Mouse (Mus musculus) thymus, adult 2 months (tissue): ENCODE results near the gene Hc. TPM values are rescaled to one million over a fixed set of nuclear protein-coding genes. Genes with fewer than 3 reads are reported as not detected.

Experiments used
- DNase-seq: peaks from one replicate; pipeline ENCODE4 v3.0.0; 2021
- H3K27ac ChIP-seq: fragments of 200-500 bp; 2 replicates; pipeline ENCODE4 v1.5.1; 2012; ENCODE audit warnings: low read length, control low read depth; ENCODE audit not compliant: control insufficient read depth, insufficient read depth
- H3K27me3 ChIP-seq: fragments of 200-500 bp; 2 replicates; pipeline ENCODE4 v1.6.1; 2012; ENCODE audit warnings: mild to moderate bottlenecking, low read length, moderate library complexity, mixed read lengths; ENCODE audit not compliant: control insufficient read depth, insufficient read depth
- H3K36me3 ChIP-seq: fragments of 200-500 bp; 2 replicates; pipeline ENCODE4 v1.6.1; 2012; ENCODE audit warnings: mild to moderate bottlenecking, low read length, moderate library complexity; ENCODE audit not compliant: control insufficient read depth, insufficient read depth
- H3K4me1 ChIP-seq: fragments of 200-500 bp; replicated peaks from 2 replicates; pipeline ENCODE4 v1.6.1; 2012; ENCODE audit warnings: low read length; ENCODE audit not compliant: control insufficient read depth, insufficient read depth
- H3K4me3 ChIP-seq: fragments of 200-500 bp; 2 replicates; pipeline ENCODE4 v1.5.1; 2012; ENCODE audit warnings: mild to moderate bottlenecking, low read length, control low read depth, moderate library complexity; ENCODE audit not compliant: control insufficient read depth, insufficient read depth
- CTCF ChIP-seq: fragments of 200-500 bp; IDR thresholded peaks from 2 replicates; pipeline ENCODE4 v1.5.1; 2012; ENCODE audit warnings: mild to moderate bottlenecking, control low read depth, low read length, moderate library complexity, borderline replicate concordance; ENCODE audit not compliant: control insufficient read depth, poor library complexity, insufficient read depth; ENCODE audit errors: extremely low read depth
- POLR2A ChIP-seq: fragments of 200-500 bp; IDR thresholded peaks from 2 replicates; pipeline ENCODE4 v1.6.1; 2012; ENCODE audit warnings: mild to moderate bottlenecking, low read length, control low read depth, moderate library complexity; ENCODE audit not compliant: control insufficient read depth, poor library complexity, insufficient read depth; ENCODE audit errors: extremely low read depth
- WGBS: fragments of 180-500 bp; shearing (Covaris S2); methylation state at CpG from one replicate; pipeline ENCODE4 v1.1.7; 2018; 5-methylcytosine and 5-hydroxymethylcytosine counted together
- polyA plus RNA-seq: library from polyadenylated mRNA; depleted of rRNA; stranded (reverse); fragments of >200 nt; gene quantifications from 2 replicates; pipeline ENCODE4 v1.2.3, GENCODE M21; 2012

Hc gene
- polyA plus RNA-seq, 1 experiment: 0.15 TPM

DNA sequence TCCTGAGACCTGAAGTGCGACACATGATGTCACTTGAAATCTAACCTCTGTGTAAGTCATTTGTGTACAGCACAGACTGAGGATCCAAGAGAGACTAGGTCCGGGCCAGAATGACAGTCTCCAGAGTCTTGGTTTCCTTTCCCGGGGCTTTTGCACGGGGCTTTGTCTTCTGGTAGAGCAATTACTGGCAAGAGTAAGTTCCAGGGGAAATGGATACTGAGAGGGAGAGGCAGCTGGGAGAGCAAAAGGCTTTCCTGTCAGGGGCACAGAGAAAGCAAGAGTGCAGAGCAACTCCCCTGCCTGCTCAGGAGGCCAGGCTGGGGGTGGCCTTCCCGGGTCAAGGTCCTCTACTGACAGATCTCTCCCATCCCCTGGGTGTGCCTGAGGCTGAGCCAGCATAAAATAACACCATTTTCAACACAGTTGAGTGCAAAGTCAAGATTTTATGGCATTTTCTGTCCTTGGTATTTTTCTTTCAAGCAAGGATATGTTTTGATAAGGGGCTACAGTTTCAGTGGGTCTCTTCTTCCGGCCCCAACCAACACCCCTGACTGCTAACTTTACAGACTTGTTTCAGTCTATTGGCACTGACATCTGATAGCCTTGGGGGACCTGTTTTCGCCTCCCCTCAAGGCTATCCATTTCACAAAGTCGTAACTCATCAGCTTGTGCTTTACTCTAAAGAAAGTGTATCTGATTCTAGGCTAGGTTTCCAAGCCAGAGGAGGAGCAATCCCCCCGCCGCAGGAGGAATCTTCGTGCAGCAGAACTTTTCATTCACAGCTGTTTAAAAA is 78.1 kb downstream of the Hc start:
- H3K4me3 ChIP-seq: no peak overlapping the region
- TF ChIP-seq CTCF: no peak
- no peak for TF ChIP-seq POLR2A
- no peaks in the 10 kb centered on the region for H3K27me3 ChIP-seq
- no peaks in the 10 kb centered on the region for H3K36me3 ChIP-seq
- H3K4me1 ChIP-seq: peaks cover 26% of the 10 kb centered on the region
- no peak overlapping the region for H3K27ac ChIP-seq
- 85% methylated on average over 11 of the region's 11 CpGs for WGBS
- no peak for DNase-seq

DNA sequence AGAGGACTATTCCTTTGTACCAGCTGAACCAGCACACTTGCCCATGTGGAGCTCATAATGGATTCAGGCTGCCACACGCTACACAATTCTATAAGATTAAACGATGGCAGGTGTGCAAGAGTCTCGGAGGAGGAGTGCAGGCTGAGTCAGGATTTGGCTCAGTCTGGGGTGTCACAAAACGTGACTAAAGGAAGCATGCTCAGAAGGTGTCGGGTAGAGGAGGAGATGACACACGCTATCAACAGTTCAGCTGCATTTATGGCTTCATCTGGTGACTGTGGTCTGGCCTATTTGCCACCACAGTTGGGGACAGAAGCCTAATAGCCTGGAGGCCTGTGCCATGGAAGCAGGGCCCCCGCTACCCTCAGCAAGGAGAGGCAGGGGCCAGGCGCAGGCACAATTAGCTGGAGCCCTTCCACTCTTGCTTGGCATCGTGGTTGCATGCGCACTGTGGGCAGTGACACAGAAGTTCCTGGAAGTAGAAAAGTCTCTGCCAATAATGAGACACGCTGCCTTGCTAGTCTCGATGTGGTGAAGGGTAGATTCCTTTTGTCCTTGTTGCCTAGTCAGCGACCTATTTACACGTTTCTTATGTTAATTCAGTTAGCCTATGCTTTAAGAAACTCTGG is 79.0 kb downstream of the Hc start:
- Histone ChIP-seq H3K4me1 (peaks cover 29% of the 10 kb centered on the region), H3K36me3 (no peaks in the 10 kb centered on the region), H3K4me3 (no peak overlapping the region), H3K27me3 (no peaks in the 10 kb centered on the region), H3K27ac (no peak overlapping the region)
- DNase-seq: no peak
- WGBS: 56% methylated on average over 14 of the region's 14 CpGs
- TF ChIP-seq CTCF (no peak), POLR2A (no peak)

DNA sequence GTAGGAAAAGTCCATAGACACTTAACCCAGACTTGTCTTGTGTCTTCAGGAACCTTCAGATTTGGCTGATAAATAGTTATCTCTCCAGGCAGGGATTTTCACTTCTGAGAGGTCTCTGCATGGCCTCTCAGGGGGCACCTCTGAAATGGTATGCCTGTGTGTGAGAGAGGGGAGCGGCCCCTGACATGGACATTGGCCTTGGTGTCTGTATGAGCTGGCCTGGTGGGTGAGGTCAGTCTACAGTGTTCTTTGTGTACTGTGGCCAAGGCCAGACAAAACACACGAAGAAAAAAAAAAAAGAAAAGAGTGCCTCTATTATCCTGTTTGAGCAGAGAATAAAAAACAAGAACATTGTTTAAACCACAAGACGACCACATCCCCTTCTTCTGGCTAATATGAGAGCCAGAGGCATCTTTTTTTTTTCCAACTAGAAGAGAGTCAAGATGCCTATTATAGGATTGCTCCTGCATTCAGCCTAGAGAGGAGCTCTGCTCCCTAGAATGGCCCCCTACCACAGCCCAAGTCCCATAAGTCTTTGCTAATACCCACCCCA is 81.7 kb downstream of the Hc start:
- 25% methylated on average over 3 of the region's 3 CpGs for WGBS
- DNase-seq: no peak
- no peak overlapping the region for H3K27ac ChIP-seq
- H3K4me3 ChIP-seq: no peak overlapping the region
- TF ChIP-seq CTCF (no peak), POLR2A (no peak)
- no peaks in the 10 kb centered on the region for H3K27me3 ChIP-seq
- H3K4me1 ChIP-seq: peaks cover 36% of the 10 kb centered on the region
- no peaks in the 10 kb centered on the region for H3K36me3 ChIP-seq

DNA sequence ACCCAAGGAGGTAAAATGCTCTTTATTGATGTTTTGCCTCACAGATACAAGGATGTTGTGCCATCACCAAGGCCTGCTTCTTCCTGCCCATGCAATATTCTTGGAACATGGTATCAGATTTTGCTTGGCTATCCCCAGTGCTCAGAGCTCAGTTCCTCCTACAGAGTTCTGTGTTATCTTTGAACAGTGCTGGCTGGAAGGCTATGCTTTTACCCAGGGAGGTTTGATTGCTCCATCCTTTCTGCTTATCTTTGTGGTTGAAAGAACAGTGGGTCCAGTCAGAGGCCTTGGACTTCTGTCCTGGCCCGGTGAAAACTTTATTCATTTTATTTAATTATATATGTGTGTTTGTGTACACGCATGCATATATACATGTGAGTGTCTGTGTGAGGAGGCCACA is 83.0 kb downstream of the Hc start:
- 93% methylated on average over 2 of the region's 2 CpGs for WGBS
- H3K4me1 ChIP-seq: peaks cover 36% of the 10 kb centered on the region

DNA sequence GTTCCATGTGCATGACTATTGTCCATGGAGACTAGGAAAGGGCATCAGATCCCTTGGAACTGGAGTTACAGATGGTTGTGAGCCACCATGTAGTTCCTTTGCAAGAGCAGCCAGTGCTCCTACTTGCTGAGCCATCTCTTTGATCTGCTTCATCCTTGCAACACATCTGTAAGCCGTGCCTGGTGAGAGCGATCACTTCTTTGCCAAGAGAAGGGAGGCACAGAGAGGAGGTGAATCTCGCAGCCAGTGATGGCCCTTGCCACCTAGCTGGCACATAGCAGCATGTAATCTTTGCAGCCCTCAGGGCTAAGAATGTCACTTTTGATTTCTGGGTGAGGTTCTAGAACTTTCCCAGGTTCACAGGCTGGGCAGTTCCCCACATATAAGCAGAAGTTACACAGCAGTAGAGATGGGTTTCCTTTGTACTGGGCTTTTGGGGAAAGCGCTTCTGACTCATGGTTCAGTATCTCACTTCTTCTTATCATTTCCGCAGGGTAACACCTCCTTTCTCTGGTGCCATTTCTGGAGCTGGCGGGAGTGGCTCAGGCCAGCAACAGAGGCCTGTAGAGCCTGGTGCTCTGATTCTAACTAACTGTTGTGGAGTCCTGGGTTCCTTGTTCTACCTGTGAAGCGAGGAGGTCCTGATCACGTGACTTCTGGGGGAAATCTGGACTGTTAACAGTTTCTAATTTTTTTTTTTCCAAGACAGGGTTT is 84.1 kb downstream of the Hc start:
- Histone ChIP-seq H3K27me3 (no peaks in the 10 kb centered on the region), H3K4me3 (no peak overlapping the region), H3K36me3 (no peaks in the 10 kb centered on the region), H3K27ac (peak overlapping the region; percentile 79), H3K4me1 (peaks cover 34% of the 10 kb centered on the region)
- DNase-seq: peak; percentile 34
- WGBS: 36% methylated on average over 8 of the region's 8 CpGs
- TF ChIP-seq POLR2A (no peak), CTCF (no peak)

More for the DNA sequence above, 83.0 kb downstream of the Hc start:
- no peak for DNase-seq
- Histone ChIP-seq H3K27me3 (no peaks in the 10 kb centered on the region), H3K36me3 (no peaks in the 10 kb centered on the region), H3K4me3 (no peak overlapping the region), H3K27ac (no peak overlapping the region)
- no peak for TF ChIP-seq POLR2A
- TF ChIP-seq CTCF: no peak

DNA sequence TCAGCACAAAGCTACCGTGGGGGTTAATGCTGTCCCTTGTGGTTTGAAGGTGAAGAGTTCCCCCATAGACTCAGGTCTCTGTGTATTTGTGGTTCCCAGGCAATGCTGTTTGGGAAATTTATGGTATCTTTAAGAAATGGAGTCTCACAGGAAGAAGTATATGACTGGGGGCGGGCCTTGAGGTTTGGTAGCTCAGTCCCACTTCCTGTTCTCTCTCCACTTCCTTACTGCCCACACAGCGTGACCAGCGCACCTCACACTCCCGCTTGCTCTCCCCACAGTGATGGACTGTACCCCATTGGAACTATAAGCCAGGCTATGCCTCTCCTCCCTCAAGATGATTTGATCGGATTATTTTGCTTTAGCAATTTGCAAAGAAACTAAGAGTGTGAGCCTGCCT is 84.8 kb downstream of the Hc start:
- peak; percentile 45 for DNase-seq

More for the DNA sequence above, 84.8 kb downstream of the Hc start:
- WGBS: 20% methylated on average over 6 of the region's 6 CpGs
- Histone ChIP-seq H3K27ac (peak overlapping the region; percentile 79), H3K27me3 (no peaks in the 10 kb centered on the region), H3K4me1 (peaks cover 31% of the 10 kb centered on the region), H3K4me3 (0 out of 2 replicates have a peak overlapping the region, but pooled peaks have one; percentile 22), H3K36me3 (no peaks in the 10 kb centered on the region)
- TF ChIP-seq CTCF: no peak
- TF ChIP-seq POLR2A: no peak
